Mouse (Mus musculus) cerebellum, adult 11 months (tissue): ENCODE data around the gene Olfr1410.

Source experiments
- DNase-seq: peaks from one replicate; pipeline ENCODE4 v3.0.0; 2022

Olfr1410 gene

DNA sequence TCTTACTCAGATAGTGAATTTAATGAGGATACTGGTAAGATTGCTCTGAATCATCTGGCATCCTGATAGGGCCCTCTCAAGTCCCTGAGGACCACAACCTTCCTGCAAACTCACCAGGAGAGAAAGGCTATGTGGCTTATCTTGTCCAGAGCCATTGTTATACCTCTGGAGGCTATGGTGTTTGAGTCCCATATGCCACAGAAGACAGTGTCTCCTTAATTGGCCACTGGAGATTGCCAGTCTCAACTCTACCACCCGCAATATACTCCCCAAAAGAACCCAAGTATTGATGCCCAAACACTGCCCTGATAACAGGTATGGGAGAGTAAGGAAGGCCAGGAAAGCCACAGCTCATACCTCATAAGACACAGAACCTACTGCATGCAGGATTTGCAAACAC lies at the start of gene Olfr1410:
TSS of gene Olfr1410 (plus strand) at position 301 of the 400 bp plus-strand sequence.
- no peak for DNase-seq

DNA sequence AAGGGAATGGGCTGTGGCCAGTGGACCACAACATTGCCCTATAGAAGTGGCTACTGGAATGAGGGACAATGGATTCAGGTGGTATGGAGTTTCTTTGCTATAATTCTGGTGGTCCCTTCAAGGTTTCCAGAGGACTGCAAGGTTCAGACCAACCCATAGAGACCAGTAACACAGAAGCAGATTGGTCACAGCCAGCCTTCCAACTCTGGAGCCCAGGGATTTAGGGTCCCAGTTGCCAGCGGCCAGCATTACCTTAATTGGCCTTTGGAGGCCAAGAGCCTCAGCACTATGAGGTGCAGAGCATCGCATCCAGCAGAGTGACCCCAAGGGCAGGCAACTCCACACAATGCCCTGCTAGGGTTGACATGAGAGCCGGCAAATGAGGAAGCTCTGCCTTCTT lies 34.6 kb upstream of the Olfr1410 start, which contains the start of gene Olfr1413:
TSS of gene Olfr1413 (plus strand) at position 301 of the 400 bp plus-strand sequence.
- no peak for DNase-seq

DNA sequence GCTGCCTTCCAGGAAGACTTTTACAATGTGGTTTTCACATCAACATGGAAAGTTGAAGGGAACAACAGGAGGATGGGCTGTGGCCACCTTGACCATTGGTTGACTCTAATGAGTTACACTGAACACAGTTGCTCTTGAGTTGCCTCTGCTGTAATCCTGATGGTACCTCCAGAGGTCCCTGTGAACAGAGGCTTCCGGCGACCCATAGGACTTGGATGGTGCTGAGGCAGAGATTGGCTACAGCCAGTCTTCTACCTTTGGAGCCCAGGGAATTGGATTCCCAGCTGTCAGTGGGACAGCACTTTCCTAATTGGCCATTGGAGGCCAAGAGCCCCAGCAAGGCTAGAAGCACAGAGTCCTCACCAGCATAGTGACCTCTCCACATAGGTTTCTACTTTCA lies 20.1 kb upstream of the Olfr1410 start, which contains the start of gene Olfr1412:
TSS of gene Olfr1412 (plus strand) at position 301 of the 400 bp plus-strand sequence.
- DNase-seq, result no peak

DNA sequence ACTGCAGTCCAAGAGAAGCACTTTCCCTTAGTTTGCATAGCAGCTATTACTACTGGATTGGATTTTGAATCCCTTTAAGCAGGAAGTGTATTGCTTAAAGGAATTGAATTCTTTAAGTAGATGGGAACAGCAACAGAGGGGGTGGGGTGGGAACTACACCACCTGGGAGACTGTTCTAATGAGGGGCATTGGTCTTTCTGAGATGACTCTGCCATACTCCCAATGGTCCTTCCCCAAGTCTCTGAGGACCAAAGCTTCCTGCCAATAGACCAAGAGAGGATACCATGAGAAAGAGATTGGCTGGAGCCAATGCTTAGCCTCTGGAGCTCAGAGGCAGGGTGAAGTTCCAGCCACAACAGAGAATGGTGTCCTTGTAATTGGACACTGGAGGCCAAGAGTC lies 11.5 kb upstream of the Olfr1410 start, which contains the start of gene Olfr1411:
TSS of gene Olfr1411 (plus strand) at position 301 of the 400 bp plus-strand sequence.
- DNase-seq, result no peak

DNA sequence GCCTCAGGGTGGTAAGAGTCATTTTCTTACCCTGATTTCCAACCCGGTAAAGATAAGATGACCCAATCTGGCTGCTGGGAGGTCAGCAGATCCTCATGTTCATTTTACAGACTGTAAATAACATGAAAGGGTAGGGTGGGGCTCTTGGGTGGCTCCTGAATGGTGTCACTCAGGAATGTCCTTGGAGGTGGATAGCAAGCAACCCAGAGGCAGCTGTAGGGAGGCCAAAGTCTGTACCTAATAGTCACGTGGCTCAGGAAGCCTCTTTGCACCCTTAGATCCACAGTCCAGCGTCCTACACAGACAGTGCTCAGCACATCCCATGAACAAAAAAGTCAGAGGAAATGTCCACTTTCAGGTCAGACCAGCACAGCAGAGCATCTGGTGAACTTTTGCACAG lies 9.6 kb upstream of the Olfr1410 start:
- DNase-seq, result no peak

DNA sequence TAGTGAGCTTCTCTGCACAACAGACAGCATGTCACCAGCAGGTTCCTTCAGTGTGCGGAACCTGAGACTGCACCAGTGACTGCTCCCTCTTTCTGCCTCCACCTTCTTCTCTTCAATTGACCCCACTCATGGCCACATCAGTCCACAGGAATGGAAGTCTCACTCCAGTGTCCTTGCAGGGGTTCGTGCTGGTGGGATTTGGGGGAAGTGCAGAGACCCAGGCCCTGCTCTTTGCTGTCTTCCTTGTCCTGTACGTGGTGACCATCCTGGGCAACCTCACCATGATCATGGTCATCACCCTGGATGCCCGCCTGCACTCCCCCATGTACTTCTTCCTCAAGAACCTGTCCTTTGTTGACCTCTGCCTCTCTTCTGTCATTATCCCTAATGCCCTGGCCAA lies 2.1 kb downstream of the Olfr1410 start:
- DNase-seq, result no peak

DNA sequence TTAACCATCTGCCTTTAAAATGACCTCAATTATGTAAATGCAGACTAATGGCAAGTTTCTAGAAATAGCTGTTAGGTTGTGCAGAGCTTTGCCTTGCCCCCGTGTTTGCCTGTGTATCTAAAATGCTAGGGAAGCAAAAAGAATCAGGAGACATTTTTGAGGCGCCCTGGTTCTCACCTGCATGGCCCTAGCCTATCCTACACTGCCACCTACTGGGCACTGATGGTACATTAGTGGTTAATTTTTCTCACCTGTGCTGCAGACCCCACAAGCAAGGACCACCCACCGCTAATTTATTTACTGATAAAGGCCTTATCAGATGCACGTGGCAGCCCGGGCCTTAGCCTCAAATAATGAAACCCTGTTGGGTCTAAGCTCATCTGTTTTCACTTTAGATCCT lies 5.4 kb downstream of the Olfr1410 start:
- peak; percentile 45 for DNase-seq

DNA sequence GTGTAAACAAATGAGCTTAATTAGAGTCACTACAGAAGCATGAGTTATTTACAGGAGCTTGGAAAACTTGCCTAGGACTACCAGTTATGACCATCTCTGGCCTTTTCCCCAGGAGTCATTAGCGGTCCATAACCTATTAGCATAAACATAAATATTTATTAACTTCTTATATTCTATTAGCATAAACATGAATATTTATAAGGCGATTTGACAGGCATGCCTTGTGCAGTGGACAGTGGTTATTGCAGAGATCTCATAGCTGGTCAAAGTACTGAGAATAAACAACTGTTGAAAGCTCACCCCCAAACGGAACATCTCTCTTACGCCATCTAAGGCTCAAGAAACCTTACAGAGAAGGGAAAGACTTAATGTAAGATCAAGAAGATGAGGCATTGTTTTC lies 7.6 kb downstream of the Olfr1410 start:
- no peak for DNase-seq

DNA sequence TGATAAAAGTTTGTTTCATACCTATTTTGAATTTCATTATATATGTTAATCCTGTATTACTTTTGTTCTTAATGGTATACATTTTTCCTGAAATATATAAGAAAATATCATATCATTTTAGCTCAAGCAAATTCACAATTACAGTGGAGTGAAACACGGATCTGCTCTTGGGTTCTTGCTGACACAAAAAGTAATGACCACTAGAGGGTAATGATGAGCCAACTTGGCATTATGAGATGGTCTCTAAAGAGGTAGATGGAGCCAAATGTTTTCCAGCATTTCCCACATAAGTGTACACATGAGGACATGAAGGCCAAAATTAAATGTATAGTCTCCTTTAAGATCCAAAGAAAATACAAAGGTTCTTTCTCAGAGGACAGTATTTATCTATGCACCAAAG lies 8.9 kb downstream of the Olfr1410 start:
- DNase-seq, result no peak

DNA sequence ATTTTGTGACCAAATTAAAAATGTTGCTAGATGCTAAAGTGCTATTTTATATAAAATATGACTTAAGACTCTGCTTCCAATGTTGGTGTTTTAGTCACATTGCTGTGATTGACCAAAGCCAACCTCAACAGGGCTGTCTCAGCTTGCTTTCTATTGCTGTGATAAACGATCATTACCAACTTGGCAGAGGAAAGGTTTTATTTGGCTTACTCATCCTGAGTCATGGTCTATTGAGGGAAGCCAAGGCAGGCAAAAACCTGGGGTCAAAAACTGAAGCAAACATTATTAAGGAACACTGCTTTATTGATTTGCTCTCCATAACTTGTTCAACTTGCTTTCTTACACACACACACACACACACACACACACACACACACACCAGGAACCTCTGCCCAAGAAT lies 10.5 kb downstream of the Olfr1410 start:
- no peak for DNase-seq

DNA sequence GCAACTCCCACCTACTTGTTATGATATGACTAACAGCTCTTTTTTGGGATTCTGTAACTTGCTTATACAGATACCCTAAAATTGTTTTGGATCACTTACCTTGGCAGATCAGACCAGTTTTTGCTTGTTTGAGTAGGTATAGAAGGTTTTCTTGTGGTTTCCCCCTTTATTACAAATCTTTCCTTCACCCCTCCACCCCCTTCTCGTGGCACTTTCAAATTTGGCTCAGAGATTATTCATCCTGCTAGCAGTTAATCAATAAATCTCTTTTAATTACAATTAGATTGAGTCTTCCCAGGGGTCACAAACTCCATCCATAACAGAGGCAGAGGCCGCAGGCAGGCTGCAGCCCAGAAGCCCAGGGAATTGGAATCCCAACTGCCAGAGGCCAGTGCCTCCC lies 11.9 kb downstream of the Olfr1410 start, which contains the start of gene Olfr12:
TSS of gene Olfr12 (plus strand) at position 301 of the 400 bp plus-strand sequence.
- no peak for DNase-seq

DNA sequence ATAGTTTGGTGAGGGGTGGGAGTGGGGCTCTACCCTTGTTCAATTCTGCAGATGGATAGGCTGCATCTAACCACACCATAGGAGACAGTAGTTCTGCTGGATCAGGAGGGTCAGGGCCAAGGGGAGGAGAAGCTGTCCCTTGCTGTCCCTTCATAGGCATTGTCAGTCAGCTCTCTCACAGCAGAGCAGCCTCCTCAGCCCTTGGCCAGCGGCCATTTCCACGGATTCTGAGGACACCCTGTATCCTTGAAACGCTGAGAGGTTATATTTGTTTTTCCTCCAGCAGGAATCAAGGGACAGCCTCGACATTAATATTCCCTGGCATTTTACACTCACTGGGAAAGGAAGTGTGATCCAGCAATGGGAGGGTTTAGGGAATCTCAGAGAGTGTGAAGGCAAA lies 12.8 kb downstream of the Olfr1410 start:
- DNase-seq, result no peak

DNA sequence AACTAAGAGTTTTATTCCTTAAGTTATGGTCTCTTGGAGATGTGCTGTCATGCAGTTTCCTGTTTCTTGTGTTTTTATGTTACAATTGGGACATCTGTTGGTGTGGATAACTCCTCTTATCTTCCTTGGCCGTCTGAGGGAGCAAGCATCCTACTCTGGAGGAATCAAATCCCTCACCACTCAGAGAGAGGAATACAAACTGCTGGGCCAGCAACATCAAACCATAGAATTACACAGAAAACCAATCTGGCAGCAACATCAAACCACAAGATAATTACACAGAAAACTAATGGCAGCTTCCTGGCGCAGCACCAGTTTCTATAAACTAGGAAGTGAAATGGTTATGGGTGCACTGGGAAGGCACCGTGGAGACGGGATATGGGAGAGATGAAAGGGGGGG lies 22.6 kb downstream of the Olfr1410 start:
- no peak for DNase-seq

DNA sequence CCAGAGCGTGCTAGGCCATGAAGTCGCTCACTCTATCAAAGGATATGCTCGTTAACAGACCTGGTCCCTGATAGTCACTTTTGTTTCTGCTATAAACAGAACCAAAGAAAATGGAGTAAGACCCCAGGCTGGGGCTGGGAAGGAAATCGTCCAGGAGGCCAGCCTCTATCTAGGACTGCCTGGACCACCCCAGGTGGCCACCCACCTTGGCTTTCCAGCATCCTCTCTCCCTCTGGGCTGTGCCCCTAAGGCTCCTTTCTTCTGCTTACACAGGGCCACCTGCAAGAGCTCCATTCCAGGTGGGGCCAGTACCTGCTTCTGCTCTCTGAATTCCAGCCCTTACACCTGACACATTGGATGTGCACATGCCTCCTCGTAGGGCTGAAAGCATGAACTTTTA lies 26.6 kb downstream of the Olfr1410 start:
- DNase-seq, result no peak

DNA sequence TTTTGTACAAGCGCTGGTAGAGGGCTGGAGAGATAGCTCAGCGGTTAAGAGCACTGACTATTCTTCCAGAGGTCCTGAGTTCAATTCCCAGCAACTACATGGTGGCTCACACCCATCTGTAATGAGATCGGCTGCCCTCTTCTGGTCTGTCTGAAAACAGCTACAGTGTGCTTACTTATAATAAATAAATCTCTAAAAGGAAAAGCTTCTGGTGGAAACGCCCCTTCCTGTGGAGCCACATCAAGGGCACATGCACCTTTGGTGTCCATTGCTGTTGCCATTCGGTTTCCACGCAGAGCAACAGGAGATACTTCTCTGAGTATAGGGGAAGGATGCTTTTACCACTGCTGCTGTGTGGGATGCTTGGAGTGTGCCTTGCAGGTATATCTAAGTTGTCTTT lies 27.4 kb downstream of the Olfr1410 start:
- no peak for DNase-seq

DNA sequence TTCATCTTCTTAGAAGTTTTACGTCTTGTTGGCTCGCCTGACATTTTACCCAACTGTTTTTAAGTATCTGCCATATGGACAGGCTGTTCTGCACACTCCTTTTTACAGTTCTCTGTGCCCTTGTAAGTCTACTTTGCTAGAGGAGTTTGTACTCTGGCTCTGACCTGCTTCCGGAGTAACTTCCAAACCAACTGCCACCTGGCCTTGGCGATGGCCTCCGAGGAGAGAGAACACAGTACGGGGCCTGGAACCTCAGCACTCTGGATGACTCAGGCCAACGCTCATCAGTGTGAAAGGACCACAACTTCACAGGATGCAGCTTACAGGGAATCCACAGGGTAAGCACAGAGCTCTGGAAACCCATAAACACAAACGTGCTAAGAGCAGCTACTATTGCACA lies 28.1 kb downstream of the Olfr1410 start:
- no peak for DNase-seq

DNA sequence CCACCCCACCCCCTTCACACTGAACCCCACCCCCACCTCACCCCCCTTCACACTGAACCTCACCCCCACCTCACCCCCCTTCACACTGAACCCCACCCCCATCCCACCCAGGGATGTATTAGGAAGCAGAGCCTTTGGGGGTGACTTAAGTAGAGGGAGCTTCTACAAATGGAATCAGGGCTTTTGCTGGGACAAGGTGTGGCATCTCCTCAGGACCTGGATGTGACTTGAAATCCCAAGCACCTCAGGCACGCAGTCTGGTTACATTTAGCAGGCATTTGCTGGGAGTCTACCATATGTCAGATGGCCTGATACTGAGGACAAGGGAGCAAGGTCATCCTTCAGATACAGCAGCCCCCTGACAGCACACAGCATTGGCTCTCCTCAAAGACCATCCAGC lies 29.0 kb downstream of the Olfr1410 start:
- no peak for DNase-seq

DNA sequence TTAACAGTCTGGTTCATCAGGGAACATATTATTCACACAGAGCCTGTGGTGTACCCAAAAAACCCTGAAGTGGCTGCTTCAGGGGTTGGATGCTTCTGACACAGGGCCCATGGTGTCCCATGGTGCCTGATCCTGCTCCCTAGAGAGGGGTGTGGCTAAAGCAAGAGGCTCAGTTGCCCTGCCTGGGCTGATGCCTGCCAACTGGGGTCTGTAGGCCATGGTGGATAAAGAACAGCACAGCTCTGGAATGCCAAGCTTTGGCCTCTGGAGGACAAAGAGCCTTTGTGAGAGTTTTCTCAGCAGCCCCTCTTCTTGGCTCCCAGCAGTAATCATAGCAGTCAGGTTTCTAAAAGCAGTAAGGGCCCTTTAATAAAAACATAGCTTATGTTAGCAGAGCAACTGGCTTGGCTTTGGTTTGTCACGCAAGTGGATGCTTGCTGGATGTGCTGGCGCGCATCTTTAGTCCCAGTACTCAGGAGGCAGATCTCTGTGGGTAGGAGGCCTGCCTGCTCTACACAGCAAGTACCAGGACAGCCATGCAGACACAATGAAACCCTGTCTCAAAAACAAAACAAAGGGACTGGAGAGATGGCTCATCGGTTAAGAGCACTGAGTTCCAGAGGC lies 29.5 kb downstream of the Olfr1410 start:
- no peak for DNase-seq

DNA sequence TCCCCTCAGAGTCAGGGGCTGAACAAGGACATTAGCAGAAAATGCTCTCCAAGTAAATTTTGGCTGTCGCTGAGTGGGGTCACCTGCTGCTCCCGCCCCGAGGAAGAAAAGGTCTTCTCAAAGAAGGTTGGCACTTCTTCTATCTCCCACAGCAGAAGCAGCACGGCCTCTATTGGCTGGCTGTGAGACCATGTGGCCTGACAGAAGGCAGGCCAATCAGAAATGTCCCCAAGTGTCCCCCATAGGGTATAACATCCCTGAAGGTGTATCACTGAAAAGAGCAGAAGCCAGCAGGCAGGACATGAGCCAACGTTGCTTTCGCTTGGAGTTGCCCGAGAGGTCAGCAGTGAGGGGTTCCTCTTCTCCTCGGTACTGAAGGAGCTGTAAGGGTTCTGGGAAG lies 30.4 kb downstream of the Olfr1410 start:
- DNase-seq, result no peak

DNA sequence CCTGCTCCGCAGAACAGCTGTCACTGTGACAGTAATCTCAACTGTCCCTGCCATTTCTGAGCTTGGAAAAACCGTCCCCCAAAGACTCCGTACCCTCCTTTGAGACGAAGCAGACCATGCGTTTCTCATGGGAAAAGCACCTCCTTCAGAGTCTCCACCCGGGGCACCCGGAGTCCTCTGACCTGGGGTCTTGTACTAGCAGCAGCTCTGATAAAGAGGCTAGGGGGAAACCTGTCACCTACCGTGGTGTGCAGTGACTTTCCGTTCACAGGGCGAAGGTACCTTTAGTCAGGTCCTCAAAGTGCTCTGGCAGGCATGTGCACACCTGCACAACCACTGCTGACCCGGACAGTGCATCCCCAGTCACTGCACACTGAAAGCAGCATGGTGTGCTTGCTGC lies 31.1 kb downstream of the Olfr1410 start:
- no peak for DNase-seq

DNA sequence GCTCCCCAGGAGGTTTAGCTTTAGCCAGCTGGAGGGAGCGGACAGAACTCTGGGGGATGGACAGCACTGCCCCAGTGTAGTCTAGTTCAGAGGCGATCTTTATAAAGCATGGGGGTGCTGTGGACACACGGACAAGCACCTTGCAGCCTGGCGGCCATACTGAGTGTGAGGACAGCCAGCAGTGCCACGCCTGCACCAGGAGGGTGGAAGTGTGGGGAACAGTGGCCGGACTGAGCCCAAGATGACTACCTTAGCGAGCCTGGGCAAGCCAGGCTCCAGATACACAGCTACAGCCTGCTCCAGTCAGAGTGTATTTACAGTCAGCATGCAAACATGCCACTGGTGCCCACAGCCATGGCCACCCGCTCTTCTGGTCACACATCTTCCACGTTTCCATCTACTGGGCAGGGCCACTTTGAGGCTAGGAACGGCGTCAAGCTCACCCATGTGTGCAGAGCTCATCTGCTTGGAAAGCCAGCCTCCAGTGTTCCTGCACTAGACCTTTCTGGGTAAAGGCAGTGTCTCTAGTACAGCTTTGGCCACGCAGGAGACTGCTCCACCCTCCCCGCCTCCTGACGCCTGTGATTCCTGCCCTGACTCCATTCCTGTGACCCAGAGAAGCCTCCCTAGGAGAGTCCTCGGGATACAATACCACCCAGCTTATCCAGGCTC lies 32.1 kb downstream of the Olfr1410 start:
- DNase-seq, result no peak

DNA sequence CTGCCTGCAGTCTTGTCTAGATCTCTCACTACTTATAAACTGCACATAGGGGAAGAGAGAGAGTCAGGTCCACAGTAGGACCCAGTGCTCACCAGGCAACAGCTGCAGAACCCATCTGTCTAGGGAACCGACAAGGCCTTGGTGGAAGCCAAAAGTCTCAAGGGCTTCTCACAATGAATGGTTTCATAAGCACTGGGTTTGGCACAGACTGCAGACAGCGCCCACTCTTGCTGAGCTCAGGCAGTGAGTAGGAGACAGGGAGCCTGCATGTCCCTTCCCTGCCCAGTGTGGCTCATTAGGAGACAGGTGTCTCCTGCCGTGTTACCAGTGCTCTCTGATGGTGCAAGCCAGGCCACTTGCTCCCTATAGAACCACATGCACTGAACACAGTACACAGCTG lies 32.6 kb downstream of the Olfr1410 start:
- DNase-seq, result no peak

DNA sequence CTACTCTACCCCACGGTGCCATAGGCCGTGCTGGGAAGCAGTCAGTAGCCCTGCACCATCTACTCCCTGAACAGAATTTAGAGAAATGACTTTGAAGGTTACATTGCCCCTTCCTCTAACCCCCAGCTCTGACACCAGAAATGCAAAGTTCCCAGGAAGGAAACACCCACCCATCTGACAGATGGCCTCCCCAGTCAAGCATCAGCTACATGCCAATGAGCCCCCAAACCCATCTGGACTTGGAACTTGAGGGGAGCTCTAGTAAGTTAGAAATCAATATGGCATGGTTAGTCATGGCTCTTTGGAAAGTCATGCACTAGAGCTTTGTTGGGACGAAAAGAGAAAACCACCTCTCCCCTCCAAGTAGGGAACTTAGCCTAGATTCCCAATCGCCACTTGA lies 33.2 kb downstream of the Olfr1410 start:
- DNase-seq, result no peak

DNA sequence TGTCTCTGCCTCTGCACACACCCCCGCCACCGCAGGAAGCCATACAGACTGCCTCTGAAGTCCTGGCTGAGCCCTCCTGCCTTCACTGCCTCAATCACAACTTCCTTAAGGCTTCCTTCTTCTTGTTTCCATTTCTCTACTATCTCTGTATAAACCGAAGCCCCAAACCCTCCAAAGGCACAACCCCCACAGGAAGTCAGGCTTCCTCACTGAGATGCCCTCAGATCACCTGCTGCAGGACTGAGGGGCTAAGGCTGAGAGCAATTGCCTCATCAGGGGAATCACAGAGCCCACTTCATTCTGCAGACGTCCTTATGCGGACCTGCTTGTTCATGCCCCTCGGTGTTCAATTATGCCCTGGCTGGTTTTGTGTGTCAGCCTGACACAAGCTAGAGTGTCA lies 34.8 kb downstream of the Olfr1410 start:
- DNase-seq, result no peak
